Mouse (Mus musculus): ENCODE measurements at regions not wholly inside any gene's neighbourhood (a gene's known extent, or its start where the extent isn't known, plus 50 kb on each side); places are given as distances from the start of the nearest gene placed in this dataset.
A peak's percentile ranks its signal among the peaks of the same experiment; 100 is the strongest.

DNA sequence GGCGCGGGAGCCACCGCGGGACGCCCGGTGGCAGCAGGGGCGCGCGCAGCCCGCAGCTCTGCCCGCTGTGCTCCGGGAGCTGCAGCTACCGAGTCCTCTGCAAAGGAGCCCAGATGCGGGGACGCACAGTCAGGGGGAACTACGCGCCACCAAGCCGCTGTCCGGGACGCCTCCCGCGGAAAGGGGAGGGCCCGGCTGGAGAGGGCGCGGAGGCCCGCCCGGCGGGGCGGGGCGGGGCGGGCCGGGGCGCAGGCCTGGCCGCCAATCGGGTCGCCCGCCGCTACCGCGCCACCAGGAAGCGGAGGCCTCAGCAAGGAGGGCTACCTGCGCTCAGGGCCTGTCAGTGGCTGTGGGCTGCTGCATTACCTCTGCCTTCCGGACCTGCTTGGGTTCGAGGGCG, 1156.9 kb downstream of the Gm10330 start:
- DNase-seq, result peak; percentile 6

Data from adrenal gland, postnatal 25 days (tissue).